Mouse (Mus musculus): ENCODE data around the gene Tmem127.
"Not testable (repeated sequence)": the region's sequence is repeated elsewhere in the genome, so short reads cannot be mapped to it uniquely, and the experiment has no call there.

The Tmem127 gene

GRCm38 (mm10) chr2:127269491-127270299 lies 22.0 kb downstream of the Tmem127 start, which contains the start of gene Stard7:
Stard7 (plus strand) TSS chr2:127270218.
- DNase-seq, result peak; percentile 96

DNA sequence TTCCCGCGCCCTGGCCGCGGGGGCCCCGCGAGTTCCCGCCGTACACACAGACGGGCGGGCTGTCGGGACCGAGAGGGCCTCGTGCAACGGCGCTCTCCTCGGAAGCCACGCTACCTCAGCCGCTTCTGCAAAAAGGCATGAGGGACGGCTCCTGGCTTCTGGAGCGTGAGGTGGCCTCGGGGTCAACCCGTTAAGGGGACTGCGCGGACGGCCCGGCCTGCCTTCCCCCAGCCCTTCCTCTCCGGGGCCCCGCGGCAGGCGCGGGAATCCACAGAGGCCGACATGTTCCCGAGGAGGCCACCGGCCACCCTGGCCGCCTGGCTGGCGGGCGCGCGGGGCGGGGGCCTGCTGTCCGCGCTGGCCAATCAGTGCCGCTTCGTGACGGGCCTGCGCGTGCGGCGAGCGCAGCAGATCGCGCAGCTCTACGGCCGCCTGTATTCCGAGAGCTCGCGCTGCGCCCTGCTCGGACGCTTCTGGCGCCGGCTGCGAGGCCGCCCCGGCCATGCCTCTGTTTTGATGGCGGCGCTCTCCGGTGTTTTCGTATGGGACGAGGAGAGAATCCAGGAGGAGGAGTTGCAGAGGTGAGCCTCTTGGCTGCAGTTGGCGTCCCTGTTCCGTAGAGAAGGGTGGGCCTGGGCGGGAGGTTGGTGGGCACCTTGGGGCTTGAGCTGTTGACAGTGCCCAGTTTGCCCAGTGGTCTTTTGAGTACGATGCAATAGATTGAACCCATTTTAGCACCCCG lies 22.8 kb downstream of the Tmem127 start:
- DNase-seq, result peak; percentile 88 to 92

- DNase-seq, result peak; percentile 53 to 68
Observed at GRCm38 (mm10) chr2:127271042-127271515, 23.4 kb downstream of the Tmem127 start.

DNA sequence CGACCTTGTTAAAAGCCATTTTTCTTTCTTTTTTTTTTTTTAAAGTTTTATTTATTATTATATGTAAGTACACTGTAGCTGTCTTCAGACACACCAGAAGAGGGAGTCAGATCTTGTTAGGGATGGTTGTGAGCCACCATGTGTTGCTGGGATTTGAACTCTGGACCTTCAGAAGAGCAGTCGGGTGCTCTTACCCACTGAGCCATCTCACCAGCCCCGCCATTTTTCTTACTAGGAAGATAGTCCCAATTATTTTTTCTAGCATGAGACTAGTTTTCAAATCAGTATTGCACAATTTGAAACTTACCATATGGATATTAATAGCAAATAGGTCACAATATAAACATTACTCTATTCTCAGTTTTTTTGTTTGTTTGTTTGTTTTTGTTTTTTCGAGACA lies 24.3 kb downstream of the Tmem127 start:
- DNase-seq, result not testable (repeated sequence)

DNA sequence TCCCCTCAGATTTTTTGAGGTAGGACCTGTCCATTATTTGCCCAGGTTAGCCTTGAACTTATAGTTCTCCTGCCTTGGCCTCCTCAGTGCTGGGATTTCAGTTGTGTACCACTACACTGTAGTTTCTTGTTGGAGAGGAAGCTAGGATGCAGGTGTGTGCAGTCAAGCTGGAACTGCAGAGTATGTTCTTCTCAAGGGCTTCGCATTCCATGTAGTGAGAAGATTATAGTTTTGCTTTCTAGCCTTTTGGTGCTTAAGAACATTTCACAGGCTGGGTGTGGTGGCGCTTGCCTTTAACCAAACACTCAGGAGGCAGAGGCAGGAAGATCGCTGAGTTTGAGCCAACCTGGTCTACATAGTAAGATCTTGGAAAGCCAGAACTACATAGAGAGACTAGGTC lies 25.1 kb downstream of the Tmem127 start:
- no peak for DNase-seq

GRCm38 (mm10) chr2:127274590-127274989 lies 26.9 kb downstream of the Tmem127 start:
- no peak for DNase-seq

DNA sequence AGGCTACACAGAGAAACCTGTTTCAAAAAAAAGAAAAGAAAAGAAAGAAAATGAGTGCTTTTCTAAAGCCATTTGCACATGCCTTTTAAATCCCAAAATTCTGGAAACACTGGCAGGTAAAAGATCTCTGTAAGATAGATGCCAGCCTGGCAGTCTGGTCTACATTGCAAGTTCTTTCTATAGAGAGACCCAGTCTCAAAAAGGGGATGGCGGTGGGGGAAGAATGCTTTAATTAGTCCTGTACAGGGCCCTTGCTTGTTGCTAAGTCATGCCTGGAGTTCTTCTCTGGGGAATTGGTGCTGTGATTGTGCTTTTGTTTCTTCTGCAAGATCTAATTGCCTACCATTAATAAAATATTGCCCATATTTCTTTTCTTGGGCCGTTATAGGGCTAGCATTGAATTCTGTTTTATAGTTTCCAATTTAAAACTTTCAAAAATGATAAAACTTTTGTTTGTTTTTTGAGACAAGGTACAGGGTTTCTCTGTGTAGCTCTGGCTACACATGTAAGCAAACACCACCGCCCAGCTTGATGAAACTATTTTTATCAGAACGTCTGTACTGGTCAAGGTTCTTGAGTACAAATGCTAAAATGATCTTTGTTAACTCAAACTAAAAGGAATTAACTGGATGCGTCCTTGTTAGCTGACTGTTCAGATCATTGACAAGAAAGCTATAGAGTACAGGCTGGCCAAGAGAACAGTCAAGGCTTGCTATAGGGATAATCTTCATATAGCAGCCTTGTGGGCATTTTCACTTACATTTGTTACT lies 28.0 kb downstream of the Tmem127 start:
- no peak for DNase-seq

DNA sequence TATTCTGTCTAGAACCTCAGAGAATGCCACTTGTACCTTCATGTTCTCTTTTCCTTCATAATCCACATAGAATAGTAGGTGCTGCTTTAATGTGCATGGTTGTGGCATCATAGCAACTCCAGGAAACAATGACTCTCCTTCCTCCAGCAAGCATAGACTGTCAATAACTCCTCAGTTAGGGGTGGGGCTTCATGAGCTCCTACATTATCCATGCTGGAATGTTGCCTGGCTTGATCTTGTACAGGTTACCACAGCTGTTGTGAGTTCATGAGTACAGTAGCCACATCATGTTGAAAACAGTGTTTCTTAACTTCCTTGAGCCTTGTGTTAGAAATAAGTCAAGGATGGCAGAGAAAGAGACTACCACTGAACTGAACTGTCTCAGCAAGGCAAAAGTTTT lies 30.5 kb downstream of the Tmem127 start:
- DNase-seq, result no peak

DNA sequence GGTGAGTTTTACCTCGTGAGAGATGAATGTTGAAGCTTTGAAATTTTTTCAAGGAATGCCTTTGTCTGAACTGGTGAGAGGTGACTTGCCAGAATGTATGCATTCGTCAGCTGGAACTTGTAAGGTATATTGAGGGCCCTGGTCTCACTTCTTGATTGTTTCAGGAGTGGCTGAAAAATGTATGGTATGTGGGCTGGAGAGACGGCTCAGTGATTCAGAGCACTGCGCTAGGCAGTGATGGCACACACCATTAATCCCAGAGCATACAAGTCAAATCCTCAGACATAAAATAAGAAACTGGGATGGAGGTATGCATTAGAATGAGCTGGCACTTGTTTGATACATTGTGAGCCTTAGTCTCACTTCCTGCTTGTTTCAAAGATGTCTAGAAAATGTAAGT lies 44.5 kb downstream of the Tmem127 start:
- DNase-seq, result no peak

GRCm38 (mm10) chr2:127297001-127297805 lies 49.5 kb downstream of the Tmem127 start:
- no peak for DNase-seq

GRCm38 (mm10) chr2:127298056-127298455 lies 50.3 kb downstream of the Tmem127 start:
- no peak for DNase-seq

DNA sequence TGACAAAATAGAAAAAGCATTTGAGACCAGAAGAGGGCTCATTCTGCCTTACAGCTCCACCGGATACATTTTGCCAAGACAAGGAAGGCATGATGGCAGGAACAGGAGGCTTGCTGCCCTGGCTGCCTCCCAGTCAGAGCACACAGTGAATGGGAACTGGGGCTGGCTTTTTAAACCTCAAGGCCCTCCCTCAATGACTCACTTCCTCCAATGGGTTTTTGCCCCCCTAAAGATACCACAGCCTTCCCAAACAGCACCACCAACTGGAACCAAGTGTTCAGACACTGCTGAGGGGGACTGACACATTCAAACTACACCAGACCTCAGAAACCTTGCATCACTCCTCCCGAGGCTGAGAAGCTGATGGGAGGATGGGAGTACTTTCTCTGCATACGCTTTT lies 53.0 kb downstream of the Tmem127 start:
- DNase-seq, result no peak

GRCm38 (mm10) chr2:127301883-127302282 lies 54.2 kb downstream of the Tmem127 start:
- DNase-seq, result no peak

GRCm38 (mm10) chr2:127304192-127304591 lies 56.5 kb downstream of the Tmem127 start:
- DNase-seq, result not testable (repeated sequence)

GRCm38 (mm10) chr2:127304609-127305210 lies 57.0 kb downstream of the Tmem127 start:
- DNase-seq, result no peak

GRCm38 (mm10) chr2:127306123-127306522 lies 58.4 kb downstream of the Tmem127 start:
- DNase-seq, result no peak

DNA sequence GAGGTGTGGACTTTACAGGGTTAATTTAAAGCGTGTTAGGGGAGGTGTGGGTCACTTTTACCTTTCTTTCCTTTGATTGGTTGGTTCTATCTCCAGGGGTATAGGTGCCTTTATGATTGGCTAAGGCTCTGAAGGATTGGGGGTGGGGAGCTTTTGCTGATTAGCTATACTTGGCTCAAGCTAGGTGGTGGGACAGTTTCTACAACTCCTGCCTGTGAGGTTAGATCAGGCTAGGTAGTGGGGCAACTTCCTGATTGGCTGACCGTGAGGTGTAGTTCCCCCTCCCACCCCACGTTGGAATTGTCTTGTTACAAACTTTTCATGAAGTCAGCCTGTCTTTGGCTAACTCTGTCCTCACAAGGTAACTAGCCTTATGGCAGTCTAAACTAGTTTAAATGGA lies 59.5 kb downstream of the Tmem127 start:
- DNase-seq, result no peak

DNA sequence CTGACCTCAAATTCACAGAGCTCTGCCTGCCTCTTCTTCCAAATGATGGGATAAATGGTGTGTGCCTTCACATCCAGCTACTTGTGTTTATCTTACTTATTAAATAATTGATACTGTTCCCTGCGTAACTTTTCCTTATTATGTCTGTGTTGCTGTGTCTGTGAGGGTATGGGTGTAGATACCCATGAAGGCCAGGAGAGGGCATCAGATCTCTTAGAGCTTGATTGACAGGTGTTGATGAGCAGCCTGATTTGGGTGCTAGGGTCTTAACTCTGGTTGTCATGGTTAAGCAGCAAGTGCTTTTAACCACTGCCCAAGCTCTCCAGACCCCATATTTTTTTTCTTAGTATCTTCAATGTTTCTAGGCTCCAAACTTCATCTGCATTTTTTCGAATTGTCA lies 61.0 kb downstream of the Tmem127 start:
- DNase-seq, result no peak

GRCm38 (mm10) chr2:127310246-127310645 lies 62.5 kb downstream of the Tmem127 start:
- DNase-seq, result no peak

DNA sequence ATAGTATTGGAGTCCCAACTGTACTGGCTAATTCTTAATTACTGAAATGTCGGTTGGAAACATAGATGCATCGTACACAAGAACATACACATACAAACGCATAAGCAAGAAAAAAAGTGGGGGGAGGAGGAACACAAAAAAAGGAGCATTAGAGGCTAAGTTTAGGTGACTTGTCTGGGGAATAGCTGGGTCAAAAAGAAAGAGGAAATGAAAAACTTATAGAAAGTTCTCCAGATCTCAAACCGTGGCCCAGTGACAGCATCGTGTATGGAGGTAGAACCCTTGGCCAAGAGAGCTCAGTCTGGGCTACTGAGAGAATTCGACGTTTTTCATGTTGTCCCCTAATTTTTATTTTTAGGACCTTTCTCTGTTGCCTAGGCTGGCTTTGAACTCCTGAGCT lies 63.0 kb downstream of the Tmem127 start:
- DNase-seq, result no peak

Measured in cerebellum, postnatal 14 days (tissue).